Mouse (Mus musculus): ENCODE results near the gene Tnfrsf21. TPM values are rescaled to one million over a fixed set of nuclear protein-coding genes. Genes with fewer than 3 reads are reported as not detected.

The Tnfrsf21 gene
- polyA plus RNA-seq, 1 experiment: 178 TPM

DNA sequence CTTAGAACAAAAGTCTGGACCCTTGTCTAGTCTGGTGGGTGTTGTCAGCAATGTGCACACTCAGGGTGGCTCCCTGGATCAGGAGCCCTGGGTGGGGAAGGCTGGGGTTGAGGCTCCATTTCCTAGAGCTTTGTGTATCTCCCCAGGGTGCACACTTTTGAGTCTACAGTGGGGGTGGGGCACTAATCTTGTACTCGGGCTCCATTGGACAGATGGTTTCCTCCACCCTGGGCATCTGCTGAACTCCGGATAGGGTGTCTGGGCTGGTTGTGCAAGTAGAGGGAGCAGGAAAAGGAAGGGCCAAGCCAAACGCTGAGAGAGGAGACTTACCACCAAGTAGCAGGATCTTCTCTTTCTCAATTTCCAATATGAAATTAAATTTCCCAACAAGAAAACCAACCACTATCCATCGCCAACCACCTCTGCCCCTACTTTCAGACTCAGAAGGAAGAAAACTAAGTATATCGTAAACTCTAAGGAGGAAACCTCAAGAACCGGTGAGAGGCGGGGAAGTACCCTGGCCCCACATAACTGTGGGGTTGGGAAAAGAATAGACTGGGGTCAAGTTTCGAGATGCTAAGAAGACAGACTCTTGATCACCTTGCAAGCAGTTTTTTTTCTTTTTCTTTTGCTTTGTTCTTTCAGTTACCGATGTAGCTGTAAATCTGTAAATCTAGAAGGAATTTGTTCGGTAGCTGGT, 19.9 kb downstream of the Tnfrsf21 start:
- Histone ChIP-seq H3K4me1 (ENCODE audit: control insufficient read depth, insufficient read depth, low read length) (peaks cover 4% of the 10 kb centered on the region; the same call in 1 of the 2 replicates), H3K27me3 (replicated peaks; ENCODE audit: control insufficient read depth, insufficient read depth, low read length) (no peaks in the 10 kb centered on the region), H3K4me3 (ENCODE audit: insufficient read depth, low read depth, low read length) (no peak overlapping the region), H3K36me3 (ENCODE audit: control insufficient read depth, insufficient read depth, low read length) (peaks cover 7% of the 10 kb centered on the region), H3K27ac (ENCODE audit: insufficient read depth, low read depth, low read length) (no peak overlapping the region)
- WGBS: 71% methylated on average over 10 of the region's 10 CpGs
- TF ChIP-seq CTCF (conservative IDR thresholded peaks at IDR 0.05; ENCODE audit: insufficient read depth, insufficient read length, low read depth, low read length) (no peak), POLR2A (IDR thresholded peaks at IDR 0.05; ENCODE audit: low read depth, low read length) (no peak)
- DNase-seq: no peak

DNA sequence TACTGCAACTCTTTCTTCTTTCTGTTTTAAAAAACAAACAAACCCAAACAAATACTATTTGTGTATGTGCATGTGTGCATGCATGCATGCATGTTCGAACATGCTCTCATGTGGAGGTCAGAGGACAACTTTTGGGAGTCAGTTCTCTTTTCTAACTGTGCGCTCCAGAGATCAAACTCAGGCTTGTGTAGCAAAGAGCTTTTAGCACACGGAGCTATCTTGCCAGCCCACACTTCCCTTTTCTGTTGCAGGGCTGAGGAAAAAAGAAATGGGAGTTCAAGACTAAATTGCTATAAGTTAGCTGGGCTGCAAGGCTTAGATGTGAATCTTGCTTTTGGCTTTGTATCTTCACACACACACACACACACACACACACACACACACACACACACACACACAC, 24.2 kb downstream of the Tnfrsf21 start:
- no peaks in the 10 kb centered on the region for H3K27me3 ChIP-seq (replicated peaks; ENCODE audit: control insufficient read depth, insufficient read depth, low read length)
- DNase-seq: no peak
- TF ChIP-seq POLR2A (IDR thresholded peaks at IDR 0.05; ENCODE audit: low read depth, low read length) (no peak), CTCF (conservative IDR thresholded peaks at IDR 0.05; ENCODE audit: insufficient read depth, insufficient read length, low read depth, low read length) (no peak)
- H3K4me1 ChIP-seq (ENCODE audit: control insufficient read depth, insufficient read depth, low read length): peaks cover under 1% of the 10 kb centered on the region; the same call in 1 of the 2 replicates
- no peak overlapping the region for H3K4me3 ChIP-seq (ENCODE audit: insufficient read depth, low read depth, low read length)
- 49% methylated on average over 3 of the region's 3 CpGs for WGBS
- peaks cover 7% of the 10 kb centered on the region for H3K36me3 ChIP-seq (ENCODE audit: control insufficient read depth, insufficient read depth, low read length)
- no peak overlapping the region for H3K27ac ChIP-seq (ENCODE audit: insufficient read depth, low read depth, low read length)

- Histone ChIP-seq H3K27ac (ENCODE audit: insufficient read depth, low read depth, low read length) (no peak overlapping the region), H3K4me3 (ENCODE audit: insufficient read depth, low read depth, low read length) (no peak overlapping the region), H3K4me1 (ENCODE audit: control insufficient read depth, insufficient read depth, low read length) (peaks cover 7% of the 10 kb centered on the region; the same call in 1 of the 2 replicates), H3K27me3 (replicated peaks; ENCODE audit: control insufficient read depth, insufficient read depth, low read length) (no peaks in the 10 kb centered on the region), H3K36me3 (ENCODE audit: control insufficient read depth, insufficient read depth, low read length) (no peaks in the 10 kb centered on the region; the same call in 1 of the 2 replicates)
- 82% methylated on average over 2 of the region's 2 CpGs for WGBS
- TF ChIP-seq POLR2A (IDR thresholded peaks at IDR 0.05; ENCODE audit: low read depth, low read length) (no peak), CTCF (conservative IDR thresholded peaks at IDR 0.05; ENCODE audit: insufficient read depth, insufficient read length, low read depth, low read length) (no peak)
- no peak for DNase-seq
Observed at GRCm38 (mm10) chr17:43050619-43051018, 34.3 kb downstream of the Tnfrsf21 start.

- no peaks in the 10 kb centered on the region for H3K27me3 ChIP-seq (replicated peaks; ENCODE audit: control insufficient read depth, insufficient read depth, low read length)
- no peak overlapping the region for H3K4me3 ChIP-seq (ENCODE audit: insufficient read depth, low read depth, low read length)
- no peak overlapping the region for H3K27ac ChIP-seq (ENCODE audit: insufficient read depth, low read depth, low read length)
- WGBS: 88% methylated on average over 1 of the region's 1 CpGs
- peaks cover 2% of the 10 kb centered on the region; the same call in 1 of the 2 replicates for H3K4me1 ChIP-seq (ENCODE audit: control insufficient read depth, insufficient read depth, low read length)
- H3K36me3 ChIP-seq (ENCODE audit: control insufficient read depth, insufficient read depth, low read length): no peaks in the 10 kb centered on the region; the same call in 1 of the 2 replicates
- no peak for DNase-seq
- TF ChIP-seq CTCF (conservative IDR thresholded peaks at IDR 0.05; ENCODE audit: insufficient read depth, insufficient read length, low read depth, low read length) (no peak), POLR2A (IDR thresholded peaks at IDR 0.05; ENCODE audit: low read depth, low read length) (no peak)
Observed at GRCm38 (mm10) chr17:43052791-43053190, 36.4 kb downstream of the Tnfrsf21 start.

DNA sequence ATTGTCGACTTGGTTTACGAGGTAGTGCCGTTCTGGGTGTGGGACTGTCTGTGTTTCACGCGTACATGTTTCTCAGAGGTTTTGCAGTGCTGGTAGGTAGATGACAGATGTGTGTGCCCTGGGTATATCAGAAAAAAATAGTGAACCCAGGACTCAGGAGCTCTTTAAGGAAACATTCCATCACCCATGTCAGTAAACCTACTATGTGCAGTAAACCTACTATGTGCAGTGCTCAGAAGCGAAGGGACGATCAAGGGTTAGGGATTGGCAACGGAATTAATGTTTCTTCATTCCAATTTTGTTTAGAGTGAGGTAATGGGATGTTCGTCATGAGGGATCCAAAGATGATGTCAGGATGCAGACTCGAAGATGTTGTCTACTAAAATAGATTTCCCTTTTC, 37.6 kb downstream of the Tnfrsf21 start:
- Histone ChIP-seq H3K4me3 (ENCODE audit: insufficient read depth, low read depth, low read length) (no peak overlapping the region), H3K4me1 (ENCODE audit: control insufficient read depth, insufficient read depth, low read length) (peaks cover 8% of the 10 kb centered on the region; the same call in 1 of the 2 replicates), H3K27ac (ENCODE audit: insufficient read depth, low read depth, low read length) (no peak overlapping the region), H3K27me3 (replicated peaks; ENCODE audit: control insufficient read depth, insufficient read depth, low read length) (no peaks in the 10 kb centered on the region), H3K36me3 (ENCODE audit: control insufficient read depth, insufficient read depth, low read length) (no peaks in the 10 kb centered on the region)
- no peak for DNase-seq
- TF ChIP-seq CTCF (conservative IDR thresholded peaks at IDR 0.05; ENCODE audit: insufficient read depth, insufficient read length, low read depth, low read length): no peak
- TF ChIP-seq POLR2A (IDR thresholded peaks at IDR 0.05; ENCODE audit: low read depth, low read length): no peak
- WGBS: 91% methylated on average over 10 of the region's 10 CpGs

DNA sequence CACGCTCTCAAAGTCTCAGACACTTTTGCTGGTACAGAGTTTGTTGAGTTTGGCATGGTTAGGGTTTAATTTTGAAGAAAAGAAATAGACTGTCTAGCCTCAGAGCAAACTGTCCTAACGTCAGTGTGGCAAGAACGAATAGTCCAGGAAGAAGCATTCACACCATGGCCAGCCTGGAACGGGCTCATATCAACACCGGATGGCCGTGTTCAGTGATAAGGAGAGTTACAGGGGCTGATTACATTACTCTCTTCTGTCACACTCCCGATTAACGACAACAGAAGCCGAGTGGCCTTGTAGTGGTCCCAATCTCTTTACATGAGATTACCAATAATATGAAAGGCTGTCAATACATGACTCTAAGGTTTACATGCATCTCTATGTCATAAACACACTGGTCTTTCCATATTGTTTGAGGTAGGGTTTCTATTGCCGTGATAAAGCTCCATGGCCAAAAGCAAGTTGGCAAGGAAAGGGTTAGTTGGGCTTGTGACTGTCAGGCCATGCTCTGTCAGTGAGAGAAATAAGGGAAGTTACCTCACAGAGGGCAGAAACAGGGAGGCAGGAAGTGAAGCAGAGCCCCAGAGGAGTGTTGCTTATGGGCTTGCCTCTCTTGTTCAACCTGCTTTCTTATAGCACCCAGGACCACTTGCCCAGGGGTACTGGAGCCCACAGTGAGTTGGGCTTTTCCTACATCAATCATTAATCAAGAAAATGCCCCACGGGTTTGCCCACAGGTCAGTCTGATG, 42.1 kb downstream of the Tnfrsf21 start:
- no peak for DNase-seq
- Histone ChIP-seq H3K36me3 (ENCODE audit: control insufficient read depth, insufficient read depth, low read length) (peaks cover 4% of the 10 kb centered on the region; the same call in 1 of the 2 replicates), H3K27me3 (replicated peaks; ENCODE audit: control insufficient read depth, insufficient read depth, low read length) (no peaks in the 10 kb centered on the region), H3K4me1 (ENCODE audit: control insufficient read depth, insufficient read depth, low read length) (peaks cover 8% of the 10 kb centered on the region; the same call in 1 of the 2 replicates), H3K27ac (ENCODE audit: insufficient read depth, low read depth, low read length) (no peak overlapping the region), H3K4me3 (ENCODE audit: insufficient read depth, low read depth, low read length) (no peak overlapping the region)
- 79% methylated on average over 11 of the region's 11 CpGs for WGBS
- no peak for TF ChIP-seq POLR2A (IDR thresholded peaks at IDR 0.05; ENCODE audit: low read depth, low read length)
- no peak for TF ChIP-seq CTCF (conservative IDR thresholded peaks at IDR 0.05; ENCODE audit: insufficient read depth, insufficient read length, low read depth, low read length)

- peaks cover 11% of the 10 kb centered on the region; the same call in 1 of the 2 replicates for H3K4me1 ChIP-seq (ENCODE audit: control insufficient read depth, insufficient read depth, low read length)
- no peak for DNase-seq
- 93% methylated on average over 6 of the region's 6 CpGs for WGBS
- H3K27me3 ChIP-seq (replicated peaks; ENCODE audit: control insufficient read depth, insufficient read depth, low read length): no peaks in the 10 kb centered on the region
- no peak overlapping the region for H3K4me3 ChIP-seq (ENCODE audit: insufficient read depth, low read depth, low read length)
- H3K27ac ChIP-seq (ENCODE audit: insufficient read depth, low read depth, low read length): no peak overlapping the region
- no peak for TF ChIP-seq CTCF (conservative IDR thresholded peaks at IDR 0.05; ENCODE audit: insufficient read depth, insufficient read length, low read depth, low read length)
- no peak for TF ChIP-seq POLR2A (IDR thresholded peaks at IDR 0.05; ENCODE audit: low read depth, low read length)
- peaks cover 8% of the 10 kb centered on the region; the same call in 1 of the 2 replicates for H3K36me3 ChIP-seq (ENCODE audit: control insufficient read depth, insufficient read depth, low read length)
Observed at GRCm38 (mm10) chr17:43064705-43065104, 48.4 kb downstream of the Tnfrsf21 start.
